Mouse (Mus musculus): ENCODE data around the gene Mdm4.
A peak's percentile ranks its signal among the peaks of the same experiment; 100 is the strongest.

GRCm38 (mm10) chr1:132964691-132965090 lies 65.7 kb downstream of the Mdm4 start:
- TF ChIP-seq MAFK (IDR thresholded peaks at IDR 0.05; ENCODE audit: borderline replicate concordance, low read depth, low read length) (no peak), ZC3H11A (IDR thresholded peaks at IDR 0.05; ENCODE audit: low read depth, low read length) (no peak), ZNF384 (IDR thresholded peaks at IDR 0.05; ENCODE audit: low read depth, low read length) (no peak), CTCF (IDR thresholded peaks at IDR 0.05 in 2 of 3, conservative IDR thresholded peaks at IDR 0.05 in 1 of 3; ENCODE audit: control insufficient read depth in 1 of 3, insufficient read depth in 1 of 3, low read depth in 2 of 3, low read length in 3 of 3, poor library complexity in 1 of 3, severe bottlenecking in 1 of 3) (no peak), RCOR1 (IDR thresholded peaks at IDR 0.05; ENCODE audit: low read depth, low read length) (peak; percentile 67), POLR2AphosphoS5 (IDR thresholded peaks at IDR 0.05; ENCODE audit: borderline replicate concordance, low read depth, low read length) (no peak), POLR2A (IDR thresholded peaks at IDR 0.05; ENCODE audit: control insufficient read depth in 1 of 2, insufficient read depth in 1 of 2, low read depth in 1 of 2, low read length in 2 of 2, poor library complexity in 1 of 2) (no peak)

Data from MEL (cell line).